Mouse (Mus musculus): ENCODE data around the gene Fbf1.

GRCm38 (mm10) chr11:116196336-116196735, 28.4 kb upstream of the Fbf1 start:
- TF ChIP-seq CTCF (IDR thresholded peaks at IDR 0.05; ENCODE audit: control insufficient read depth, insufficient read depth, insufficient replicate concordance, low read depth, low read length) (no peak), POLR2A (IDR thresholded peaks at IDR 0.05; ENCODE audit: control insufficient read depth, low read depth, low read length) (no peak)
